Mouse (Mus musculus): ENCODE data around the gene Shisa2. TPM values are rescaled to one million over a fixed set of nuclear protein-coding genes. Genes with fewer than 3 reads are reported as not detected.
A peak's percentile ranks its signal among the peaks of the same experiment; 100 is the strongest.

Gene Shisa2
- polyA plus RNA-seq, 1 experiment from 2014 or later: 18.4 TPM

GRCm38 (mm10) chr14:59672893-59673515 lies 47.9 kb downstream of the Shisa2 start:
- Histone ChIP-seq H3K9ac (replicated peaks) (no peak overlapping the region), H3K4me3 (no peak overlapping the region), H3K4me2 (replicated peaks) (no peak overlapping the region), H3K36me3 (no peaks in the 10 kb centered on the region), H3K27me3 (no peaks in the 10 kb centered on the region), H3K4me1 (peaks cover 7% of the 10 kb centered on the region; the same call in 1 of the 2 replicates), H3K27ac (replicated peaks) (no peak overlapping the region), H3K9me3 (no peaks in the 10 kb centered on the region)
- ATAC-seq (replicated peaks): peak; percentile 72
- WGBS: 23% methylated on average over 6 of the region's 6 CpGs

- H3K9ac ChIP-seq (replicated peaks): no peak overlapping the region
- H3K27me3 ChIP-seq: no peaks in the 10 kb centered on the region
- peaks cover 7% of the 10 kb centered on the region; the same call in 1 of the 2 replicates for H3K4me1 ChIP-seq
- H3K4me3 ChIP-seq: no peak overlapping the region
- no peak overlapping the region for H3K4me2 ChIP-seq (replicated peaks)
- WGBS: 32% methylated on average over 8 of the region's 8 CpGs
- H3K27ac ChIP-seq (replicated peaks): no peak overlapping the region
- no peak for ATAC-seq (replicated peaks)
- H3K36me3 ChIP-seq: no peaks in the 10 kb centered on the region
- H3K9me3 ChIP-seq: no peaks in the 10 kb centered on the region
These were observed 49.4 kb downstream of the Shisa2 start for GRCm38 (mm10) chr14:59674556-59674955.

DNA sequence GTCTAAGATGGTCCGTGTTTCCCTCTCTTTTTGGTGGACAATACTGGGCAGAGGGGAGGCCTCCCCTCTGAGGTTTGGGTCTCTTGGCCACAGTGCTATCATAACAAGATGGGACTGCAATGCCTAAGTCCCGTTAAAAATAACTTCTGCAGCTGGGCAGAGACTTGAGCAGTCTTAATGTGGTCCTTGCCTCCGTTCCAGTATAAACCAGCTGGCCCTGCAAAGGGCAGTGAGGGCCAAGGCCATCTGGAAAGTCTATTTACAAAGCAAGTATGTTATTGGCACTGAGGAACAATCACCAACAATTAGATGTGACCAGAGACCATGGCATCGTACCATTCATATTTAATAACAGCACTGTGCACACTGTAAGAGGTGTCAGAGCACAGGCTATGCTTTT lies 50.2 kb downstream of the Shisa2 start:
- H3K4me1 ChIP-seq: peaks cover 7% of the 10 kb centered on the region; the same call in 1 of the 2 replicates
- no peaks in the 10 kb centered on the region for H3K27me3 ChIP-seq
- no peak overlapping the region for H3K4me3 ChIP-seq
- H3K27ac ChIP-seq (replicated peaks): no peak overlapping the region
- no peak overlapping the region for H3K9ac ChIP-seq (replicated peaks)
- H3K4me2 ChIP-seq (replicated peaks): no peak overlapping the region
- ATAC-seq (replicated peaks): no peak
- no peaks in the 10 kb centered on the region for H3K36me3 ChIP-seq
- H3K9me3 ChIP-seq: no peaks in the 10 kb centered on the region
- WGBS: 72% methylated on average over 4 of the region's 4 CpGs

GRCm38 (mm10) chr14:59677598-59678003 lies 52.5 kb downstream of the Shisa2 start:
- H3K9me3 ChIP-seq: no peaks in the 10 kb centered on the region
- H3K27me3 ChIP-seq: no peaks in the 10 kb centered on the region
- H3K4me3 ChIP-seq: no peak overlapping the region
- H3K36me3 ChIP-seq: no peaks in the 10 kb centered on the region
- H3K4me1 ChIP-seq: peaks cover 7% of the 10 kb centered on the region; the same call in 1 of the 2 replicates
- 83% methylated on average over 7 of the region's 7 CpGs for WGBS
- no peak overlapping the region for H3K9ac ChIP-seq (replicated peaks)
- no peak overlapping the region for H3K4me2 ChIP-seq (replicated peaks)
- ATAC-seq (replicated peaks): no peak
- H3K27ac ChIP-seq (replicated peaks): no peak overlapping the region

Other genes with a start within 250 kb of the Shisa2 start
- 0.27 and 0.32 TPM in 2 replicates for gene Phf11c, start 229.9 kb upstream of the Shisa2 start, polyA plus RNA-seq (2015; fragmentation: Nextera tagmentation; extraction: Ambion mirVana)
- gene Setdb2, start 184.4 kb upstream of the Shisa2 start, polyA plus RNA-seq (2015; fragmentation: Nextera tagmentation; extraction: Ambion mirVana): 7.5 and 11.2 TPM in 2 replicates
- gene Cab39l, start 184.3 kb upstream of the Shisa2 start, polyA plus RNA-seq (2015; fragmentation: Nextera tagmentation; extraction: Ambion mirVana): 22.7 and 22.8 TPM in 2 replicates
- gene Cdadc1, start 27.3 kb upstream of the Shisa2 start, polyA plus RNA-seq (2015; fragmentation: Nextera tagmentation; extraction: Ambion mirVana): 35.8 and 38.8 TPM in 2 replicates